Mouse (Mus musculus): ENCODE measurements around the gene Calm3. TPM values are rescaled to one million over a fixed set of nuclear protein-coding genes. Genes with fewer than 3 reads are reported as not detected.

Gene Calm3
- total and polyA plus RNA-seq, 3 experiments: 294 to 623 (median 326) TPM

DNA sequence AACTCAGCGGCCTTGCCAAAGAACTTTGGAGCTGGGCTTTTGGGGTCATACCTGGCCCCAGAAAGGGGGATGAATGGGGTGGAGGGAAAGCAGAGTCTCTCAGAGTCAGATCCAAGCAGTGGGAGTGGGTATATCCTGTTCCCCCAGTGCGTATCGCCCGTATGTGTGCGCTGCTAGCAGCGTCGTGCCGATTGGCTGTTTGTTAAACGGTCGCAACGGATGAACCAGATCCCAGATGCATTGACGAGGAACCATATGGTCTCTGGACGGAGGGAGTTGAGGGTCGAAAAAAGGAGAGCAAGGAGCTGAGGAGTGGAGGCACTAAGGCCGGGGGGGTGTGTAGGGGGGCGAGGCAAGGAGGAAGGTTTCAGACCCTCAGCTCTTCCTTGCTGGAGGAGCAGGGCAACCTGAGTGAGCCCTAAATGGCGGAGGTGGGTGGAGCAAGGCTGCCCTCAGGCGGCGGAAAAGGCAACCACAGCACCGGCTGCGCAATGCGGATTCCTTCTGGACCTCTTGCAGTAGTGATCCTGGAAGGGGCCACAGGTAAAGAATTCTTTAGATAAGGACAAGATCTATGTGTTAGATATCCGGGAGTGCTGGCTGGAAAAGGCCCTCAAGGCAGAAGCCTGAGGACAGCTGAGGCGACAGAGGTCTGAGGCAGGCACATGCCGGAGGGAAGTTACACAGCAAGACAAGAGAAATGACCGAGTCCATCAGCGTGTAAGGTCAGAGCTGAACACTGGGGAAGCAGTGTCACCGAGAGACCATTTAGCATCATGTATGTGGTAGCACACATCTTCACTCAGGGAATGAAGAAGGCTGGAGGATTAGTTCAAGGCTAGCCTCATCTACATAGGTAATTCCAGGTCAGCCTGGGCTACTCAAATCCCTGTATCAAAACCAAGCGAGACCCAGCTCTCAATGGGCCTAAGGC lies 26.3 kb upstream of the Calm3 start (continued):
- peak; percentile 49 to 95 for TF ChIP-seq CTCF (conservative IDR thresholded peaks at IDR 0.05 in 1 of 2, IDR thresholded peaks at IDR 0.05 in 1 of 2; ENCODE audit: low read depth in 2 of 2, low read length in 2 of 2)
- no peak for TF ChIP-seq EP300 (IDR thresholded peaks at IDR 0.05; ENCODE audit: low read length)

- dilution Hi-C loops (cut with MboI; ENCODE audit: extremely low pct_ligation_motif_present, extremely low pct_unique_long_range_greater_than_20kb, low sequenced_read_pairs): no loop called here
- in situ Hi-C loops (cut with MboI; ENCODE audit: low pct_ligation_motif_present, low pct_unique_long_range_greater_than_20kb, low sequenced_read_pairs): no loop called here
- no peak for DNase-seq (ENCODE audit: extremely low read depth)
- no peak overlapping the region for H3K4me3 ChIP-seq (replicated peaks in 1 of 3; ENCODE audit: low read depth in 2 of 3, low read length in 2 of 3, poor library complexity in 1 of 3)
- no peak overlapping the region for H3K4me2 ChIP-seq (ENCODE audit: insufficient read depth, low read depth, poor library complexity, severe bottlenecking)
- H3K9me3 ChIP-seq (replicated peaks; ENCODE audit: low read length): peaks cover 14% of the 10 kb centered on the region
- peaks cover 29% of the 10 kb centered on the region for H3K27me3 ChIP-seq (replicated peaks)
- TF ChIP-seq POLR2AphosphoS2 (IDR thresholded peaks at IDR 0.05; ENCODE audit: low read depth, low read length) (no peak), MEF2A (IDR thresholded peaks at IDR 0.05; ENCODE audit: borderline replicate concordance, low read depth, low read length) (no peak), JUN (IDR thresholded peaks at IDR 0.05; ENCODE audit: insufficient read depth, low read depth, low read length) (no peak), RCOR1 (conservative IDR thresholded peaks at IDR 0.05; ENCODE audit: low read depth, low read length) (no peak), SIN3A (IDR thresholded peaks at IDR 0.05; ENCODE audit: low read length) (no peak), CTCF (conservative IDR thresholded peaks at IDR 0.05 in 1 of 2, IDR thresholded peaks at IDR 0.05 in 1 of 2; ENCODE audit: low read depth in 2 of 2, low read length in 2 of 2) (no peak), ELF1 (IDR thresholded peaks at IDR 0.05; ENCODE audit: low read depth, low read length) (no peak), CHD2 (IDR thresholded peaks at IDR 0.05; ENCODE audit: low read length) (no peak), MAX (IDR thresholded peaks at IDR 0.05; ENCODE audit: low read length) (no peak)
- H3K27ac ChIP-seq (ENCODE audit: insufficient read depth, low read depth): no peak overlapping the region
- no peaks in the 10 kb centered on the region for H3K79me2 ChIP-seq (replicated peaks; ENCODE audit: control insufficient read depth, extremely low read depth, insufficient read depth, poor library complexity, severe bottlenecking)
- H3K4me1 ChIP-seq (ENCODE audit: control insufficient read depth in 1 of 2, insufficient read depth in 2 of 2): peaks cover 0 to 9% of the 10 kb centered on the region in 2 experiments; a peak in 1 of 4 replicates
- no peak overlapping the region for H3K9ac ChIP-seq (ENCODE audit: insufficient read depth, low read depth)
- H3K36me3 ChIP-seq (replicated peaks in 1 of 2; ENCODE audit: control insufficient read depth in 1 of 2, insufficient read depth in 1 of 2, low read length in 1 of 2): no peaks in the 10 kb centered on the region
Observed at GRCm38 (mm10) chr7:16948923-16949458, 25.1 kb upstream of the Calm3 start.

- Histone ChIP-seq H3K79me2 (replicated peaks; ENCODE audit: control insufficient read depth, extremely low read depth, insufficient read depth, poor library complexity, severe bottlenecking) (no peaks in the 10 kb centered on the region), H3K4me1 (ENCODE audit: control insufficient read depth in 1 of 2, insufficient read depth in 2 of 2) (peaks cover 0 to 9% of the 10 kb centered on the region in 2 experiments; a peak in 1 of 4 replicates), H3K36me3 (replicated peaks in 1 of 2; ENCODE audit: control insufficient read depth in 1 of 2, insufficient read depth in 1 of 2, low read length in 1 of 2) (no peaks in the 10 kb centered on the region), H3K4me3 (replicated peaks in 1 of 3; ENCODE audit: low read depth in 2 of 3, low read length in 2 of 3, poor library complexity in 1 of 3) (no peak overlapping the region), H3K9ac (ENCODE audit: insufficient read depth, low read depth) (no peak overlapping the region), H3K27ac (ENCODE audit: insufficient read depth, low read depth) (no peak overlapping the region), H3K9me3 (replicated peaks; ENCODE audit: low read length) (peaks cover 14% of the 10 kb centered on the region), H3K27me3 (replicated peaks) (peaks cover 38% of the 10 kb centered on the region), H3K4me2 (ENCODE audit: insufficient read depth, low read depth, poor library complexity, severe bottlenecking) (no peak overlapping the region)
- DNase-seq (ENCODE audit: extremely low read depth): no peak
- TF ChIP-seq MAX (IDR thresholded peaks at IDR 0.05; ENCODE audit: low read length) (no peak), MAFK (IDR thresholded peaks at IDR 0.05; ENCODE audit: insufficient replicate concordance, low read length) (no peak), NRF1 (IDR thresholded peaks at IDR 0.05; ENCODE audit: low read depth, low read length) (no peak), NELFE (IDR thresholded peaks at IDR 0.05; ENCODE audit: low read depth, low read length) (no peak), ZMIZ1 (IDR thresholded peaks at IDR 0.05; ENCODE audit: low read depth, low read length) (no peak), GABPA (IDR thresholded peaks at IDR 0.05; ENCODE audit: insufficient replicate concordance, low read depth, low read length) (no peak), JUN (IDR thresholded peaks at IDR 0.05; ENCODE audit: insufficient read depth, low read depth, low read length) (no peak), RAD21 (IDR thresholded peaks at IDR 0.05; ENCODE audit: low read depth, low read length) (no peak)
- in situ Hi-C loops (cut with MboI; ENCODE audit: low pct_ligation_motif_present, low pct_unique_long_range_greater_than_20kb, low sequenced_read_pairs) (no loop called here), dilution Hi-C loops (cut with MboI; ENCODE audit: extremely low pct_ligation_motif_present, extremely low pct_unique_long_range_greater_than_20kb, low sequenced_read_pairs) (no loop called here)
Observed at GRCm38 (mm10) chr7:16947959-16948361, 24.0 kb upstream of the Calm3 start.

Measured in CH12.LX (cell line).